Mouse (Mus musculus) bone marrow macrophage, adult 2 months (primary cell): ENCODE measurements around the gene Pygb.

Source experiments
- CTCF ChIP-seq: IDR thresholded peaks from 2 replicates; pipeline ENCODE4 v1.5.1; 2012; ENCODE audit warnings: low read depth, mild to moderate bottlenecking, low read length, moderate library complexity
- POLR2A ChIP-seq: IDR thresholded peaks from 2 replicates; pipeline ENCODE4 v1.6.1; 2012; ENCODE audit warnings: mild to moderate bottlenecking, low read depth, low read length, borderline replicate concordance

- TF ChIP-seq POLR2A: no peak
- no peak for TF ChIP-seq CTCF
Measured at GRCm38 (mm10) chr2:150749283-150749682, 37.3 kb upstream of the Pygb start.
